Mouse (Mus musculus): ENCODE data around the gene Tbc1d14.

The Tbc1d14 gene

DNA sequence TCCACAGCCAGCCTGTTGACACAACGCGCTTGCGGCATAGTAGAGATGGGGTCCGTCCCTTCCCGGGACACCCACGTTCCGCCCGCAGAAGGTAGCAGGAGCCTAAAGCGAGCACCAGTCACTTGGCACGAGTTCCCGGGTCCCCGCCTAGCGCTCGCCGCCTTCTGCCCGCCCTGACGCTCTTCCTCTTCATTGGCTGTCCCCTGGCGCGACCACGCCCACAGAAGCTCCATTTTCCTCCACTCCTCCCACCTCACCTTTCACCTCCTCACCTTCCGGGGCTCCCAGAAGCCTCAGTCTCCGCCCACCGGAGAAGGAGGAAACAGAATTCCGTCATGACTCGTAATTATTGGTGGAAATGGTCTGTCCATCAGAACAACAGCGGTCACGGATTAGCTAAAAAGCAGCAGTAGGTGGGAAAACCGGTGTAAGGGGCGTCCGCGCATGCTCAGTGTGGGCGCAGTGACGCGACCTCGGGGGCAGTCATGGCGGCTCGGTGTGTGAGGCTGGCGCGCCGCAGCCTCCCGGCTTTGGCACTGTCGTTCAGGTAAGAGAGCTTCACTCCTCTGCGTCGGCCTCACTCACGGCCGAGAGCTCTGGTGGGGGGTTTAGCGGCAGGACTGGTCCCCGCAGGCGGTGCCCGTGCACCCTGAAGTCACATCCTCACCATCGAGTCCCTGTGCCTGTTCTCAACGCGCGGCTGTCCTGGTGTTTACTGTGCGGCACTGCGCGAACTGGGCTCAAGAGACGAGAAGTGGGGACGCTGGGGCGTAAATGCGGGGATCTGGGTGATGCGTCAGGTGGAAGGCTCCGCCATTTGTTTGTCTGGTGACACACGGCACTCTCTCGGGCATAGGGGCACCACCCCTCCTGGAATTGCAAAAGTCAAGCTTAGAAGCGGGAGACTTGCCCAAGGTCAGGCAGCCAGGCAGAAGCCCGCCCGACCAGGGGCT, 128.1 kb downstream of the Tbc1d14 start, which contains the start of gene Grpel1:
TSS of gene Grpel1 (plus strand) at position 290 of the 953 bp plus-strand sequence.
- in situ Hi-C loops (cut with MboI, MseI): loop anchor here (5.0 kb wide), 1 partner anchor 277 kb away; no protein-coding TSS in a partner anchor

DNA sequence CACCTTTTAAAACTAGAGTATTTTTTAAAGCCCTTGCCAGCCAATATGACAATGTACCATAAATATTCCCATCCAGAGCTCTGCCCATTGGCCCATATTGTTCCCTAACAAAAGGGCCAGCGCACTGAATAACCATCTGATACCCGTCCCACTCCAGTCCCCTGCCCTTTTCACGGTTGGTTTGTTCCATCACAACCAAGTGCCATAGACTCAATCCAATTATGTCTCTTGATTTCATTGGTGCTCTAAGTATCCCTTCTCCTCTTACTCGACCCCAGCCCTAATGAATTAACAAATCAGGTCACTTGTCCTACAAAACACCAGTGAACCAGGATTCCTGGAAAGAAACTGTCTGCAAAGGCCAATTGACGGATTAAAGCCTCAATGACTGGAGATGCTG, 129.7 kb downstream of the Tbc1d14 start:
- in situ Hi-C loops (cut with MboI, MseI): no loop called here

GRCm38 (mm10) chr5:36462810-36463209, 130.3 kb downstream of the Tbc1d14 start:
- in situ Hi-C loops (cut with MboI, MseI): no loop called here

DNA sequence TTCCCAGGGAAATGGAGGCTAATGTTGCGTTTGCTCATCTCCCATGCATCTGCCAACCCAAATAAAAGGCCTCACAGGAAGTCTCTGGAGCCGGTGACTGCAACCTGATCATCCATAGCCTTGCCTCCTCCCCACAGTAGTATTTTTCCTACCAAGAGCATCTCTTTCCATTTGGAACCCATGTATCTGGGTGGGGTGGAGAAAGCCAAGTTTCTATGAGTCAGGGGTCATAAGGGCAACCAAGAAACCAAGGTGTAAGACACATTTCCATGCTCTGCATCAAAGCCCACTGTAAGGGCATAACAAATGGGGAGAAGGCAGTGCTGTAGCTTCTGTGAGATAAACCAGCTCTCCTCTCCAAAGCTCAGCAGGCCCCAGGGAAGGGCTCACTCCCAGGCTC, 131.8 kb downstream of the Tbc1d14 start:
- in situ Hi-C loops (cut with MboI, MseI): no loop called here

DNA sequence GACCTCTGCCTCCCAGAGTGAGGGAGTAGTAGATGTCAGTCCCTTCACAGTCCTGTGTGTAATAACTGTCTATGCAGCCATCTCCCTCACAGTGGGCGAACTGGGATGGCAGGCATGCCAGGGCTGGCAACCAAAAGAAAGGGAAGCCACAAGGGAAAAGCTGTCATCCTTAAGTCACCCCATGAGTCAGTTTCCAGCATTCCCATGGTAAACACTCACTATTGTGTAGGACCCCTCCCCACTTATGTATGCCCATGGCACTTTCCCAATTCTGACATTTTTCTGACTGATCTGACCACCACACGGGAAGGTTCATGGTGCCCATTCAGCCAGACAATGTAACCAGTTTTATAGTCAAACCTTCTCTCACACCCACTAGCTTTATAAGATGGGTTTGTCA, 132.4 kb downstream of the Tbc1d14 start:
- in situ Hi-C loops (cut with MboI, MseI): no loop called here

- in situ Hi-C loops (cut with MboI, MseI): loop anchor here (5.0 kb wide), 1 partner anchor 213 kb away; no protein-coding TSS in a partner anchor
Observed at GRCm38 (mm10) chr5:36458926-36459325, 134.2 kb downstream of the Tbc1d14 start.

- in situ Hi-C loops (cut with MboI, MseI): loop anchor here (5.0 kb wide), 1 partner anchor 215 kb away; no protein-coding TSS in a partner anchor
Observed at GRCm38 (mm10) chr5:36457706-36458105, 135.4 kb downstream of the Tbc1d14 start.

DNA sequence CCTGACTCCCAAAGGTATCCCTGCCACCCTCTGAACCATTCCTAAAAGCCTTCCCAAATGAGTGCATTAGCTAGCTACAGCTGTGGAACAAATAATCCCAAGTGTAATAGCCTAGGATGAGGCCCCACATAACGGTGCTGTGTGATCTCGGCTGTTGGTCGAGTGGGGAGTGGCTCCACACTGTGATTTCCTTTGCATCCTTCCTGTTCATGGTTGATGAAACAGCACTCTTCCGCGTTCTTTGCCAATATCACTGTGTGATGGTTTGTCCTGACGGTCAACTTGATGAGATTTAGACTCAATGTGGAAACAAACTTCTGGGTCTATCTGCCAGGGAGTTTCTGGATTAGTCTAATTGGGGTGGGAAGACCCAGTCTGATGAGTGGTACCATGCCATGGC, 140.3 kb downstream of the Tbc1d14 start:
- in situ Hi-C loops (cut with MboI, MseI): no loop called here

- in situ Hi-C loops (cut with MboI, MseI): no loop called here
Observed at GRCm38 (mm10) chr5:36451872-36452389, 141.1 kb downstream of the Tbc1d14 start.

DNA sequence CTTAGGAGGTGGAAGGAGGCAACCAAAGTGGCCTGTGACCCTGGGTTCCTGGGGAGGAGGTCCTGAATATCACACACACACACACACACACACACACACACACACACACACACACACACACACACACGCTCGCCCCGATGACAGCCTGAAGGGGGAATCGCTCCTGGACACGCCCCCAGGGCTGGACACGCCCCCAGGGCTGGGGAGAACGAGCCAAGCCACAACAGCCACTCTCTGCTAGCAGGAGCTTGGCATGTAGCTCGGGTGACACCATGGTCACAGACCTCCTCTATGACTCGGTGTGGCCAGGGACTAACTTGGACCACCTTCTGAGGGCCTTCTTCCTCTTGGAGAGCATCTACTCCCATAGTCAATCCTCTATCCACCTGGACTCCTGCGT, 142.0 kb downstream of the Tbc1d14 start:
- in situ Hi-C loops (cut with MboI, MseI): no loop called here

GRCm38 (mm10) chr5:36449710-36450358, 143.2 kb downstream of the Tbc1d14 start:
- in situ Hi-C loops (cut with MboI, MseI): loop anchor here (5.0 kb wide), 1 partner anchor 98 kb away; no protein-coding TSS in a partner anchor

DNA sequence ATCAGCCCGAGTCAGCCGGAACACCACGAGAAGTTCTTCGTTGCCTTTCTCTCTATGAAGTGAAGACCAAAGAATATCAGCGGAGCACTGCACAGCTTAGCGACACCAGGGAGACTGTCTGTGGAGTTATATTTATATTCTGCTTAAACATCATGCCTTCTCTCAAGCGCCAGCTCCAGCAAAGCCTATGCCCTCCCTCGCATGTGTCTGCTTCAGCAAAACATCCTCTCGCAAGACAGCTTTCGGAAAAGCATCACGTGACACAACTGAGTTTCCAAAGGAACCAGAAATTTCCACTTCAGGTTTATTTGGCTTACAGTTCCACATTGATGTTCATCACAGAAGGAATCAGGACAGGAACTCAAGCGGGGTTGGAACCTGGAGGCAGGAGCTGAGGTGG, 145.2 kb downstream of the Tbc1d14 start:
- in situ Hi-C loops (cut with MboI, MseI): loop anchor here (5.0 kb wide), 1 partner anchor 96 kb away; no protein-coding TSS in a partner anchor

DNA sequence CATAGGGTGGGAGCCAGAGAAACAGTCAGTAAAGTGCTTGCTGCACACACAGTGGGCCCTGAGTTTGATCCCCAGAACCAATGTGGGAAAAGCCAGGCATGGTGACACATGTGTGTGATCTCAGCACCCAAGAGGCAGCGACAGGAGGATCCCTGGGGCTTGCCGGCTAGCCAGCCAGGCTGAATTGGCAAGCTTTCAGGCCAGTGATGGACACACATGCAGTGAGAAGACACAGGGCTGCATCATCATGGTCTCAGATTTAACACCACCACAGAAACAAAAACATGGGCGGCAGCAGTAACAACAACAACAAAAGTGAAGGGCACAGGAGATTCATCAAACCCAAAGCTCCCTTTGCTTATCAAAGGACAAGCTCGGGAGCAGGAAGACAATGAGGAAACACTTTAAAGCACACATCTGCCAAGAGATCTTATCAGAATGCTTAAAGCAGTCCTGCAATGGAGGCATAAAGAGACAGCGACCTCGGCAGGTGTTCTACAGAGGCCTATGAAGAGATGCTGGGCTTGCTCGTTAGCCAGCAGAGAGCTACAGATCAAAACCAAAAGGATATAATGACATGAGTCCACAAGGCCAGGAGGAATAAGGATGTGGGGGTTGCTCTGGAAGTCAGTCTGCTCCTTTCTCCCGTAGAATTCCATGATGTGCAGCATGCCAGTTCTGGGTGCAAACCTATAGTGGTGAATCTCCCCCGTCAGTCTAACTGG, 146.7 kb downstream of the Tbc1d14 start:
- in situ Hi-C loops (cut with MboI, MseI): loop anchor here (5.0 kb wide), 1 partner anchor 94 kb away; no protein-coding TSS in a partner anchor

DNA sequence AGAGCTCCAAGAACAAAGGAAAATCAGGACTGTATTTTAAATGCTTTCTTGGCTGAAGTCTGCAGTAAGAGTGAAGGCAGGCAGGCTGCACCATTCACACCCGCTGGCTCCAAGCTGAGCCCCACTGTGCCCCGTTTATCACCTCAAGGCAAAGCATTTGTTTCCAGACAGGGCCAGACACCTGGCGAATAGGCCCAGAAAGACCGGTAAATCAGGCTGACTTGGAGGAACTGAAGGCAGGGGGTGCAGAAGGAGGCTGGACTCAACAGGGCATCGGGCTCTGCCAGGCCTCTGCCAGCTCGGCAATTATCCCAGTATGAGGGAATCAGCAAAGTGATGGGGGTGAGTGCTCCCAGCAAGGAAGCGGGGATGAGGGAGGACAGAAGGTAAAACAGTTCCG, 148.0 kb downstream of the Tbc1d14 start:
- in situ Hi-C loops (cut with MboI, MseI): loop anchor here (5.0 kb wide), 1 partner anchor 93 kb away; no protein-coding TSS in a partner anchor

DNA sequence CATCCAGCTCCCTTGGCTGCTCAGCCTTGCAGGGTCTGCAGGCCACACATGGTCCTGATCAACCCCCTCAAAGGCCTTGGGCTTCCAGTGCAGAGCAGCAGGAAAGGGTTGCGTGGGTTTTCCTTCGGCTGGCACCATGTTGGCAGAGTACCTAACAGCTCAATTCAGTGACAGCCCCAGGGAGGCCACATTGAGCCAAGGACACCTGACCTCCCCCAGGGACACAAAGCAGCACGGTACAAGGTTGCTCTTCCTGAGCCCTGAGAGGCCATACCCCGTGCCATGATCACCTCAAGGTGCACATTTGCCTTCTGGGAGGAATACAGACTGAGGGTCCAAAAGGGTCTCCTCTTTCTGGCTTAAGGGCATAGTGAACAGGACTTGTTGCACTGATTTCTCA, 148.5 kb downstream of the Tbc1d14 start:
- in situ Hi-C loops (cut with MboI, MseI): loop anchor here (5.0 kb wide), 1 partner anchor 92 kb away; no protein-coding TSS in a partner anchor

- in situ Hi-C loops (cut with MboI, MseI): no loop called here
Observed at GRCm38 (mm10) chr5:36440741-36441140, 152.3 kb downstream of the Tbc1d14 start.

All from T-helper 1 cell (primary cell).